Mouse (Mus musculus) left cerebral cortex, postnatal 10 days (tissue): Measurements from ENCODE around the gene Siae. TPM values are rescaled to one million over a fixed set of nuclear protein-coding genes. Genes with fewer than 3 reads are reported as not detected.

ENCODE experiments used
- DNase-seq, 2 experiments: peaks; one replicate each; pipeline ENCODE4 v3.0.0; 2021 to 2022; ENCODE audit warnings: low spot score in 2 of 2, mixed read lengths in 1 of 2; ENCODE audit errors: extremely low spot score in 1 of 2
- intact Hi-C: fragments of 180-260 bp; cut with DNase I; formaldehyde crosslinking; loops from one replicate; pipeline ENCODE4 v1.15.1; 2025
- total RNA-seq, 2 experiments: library from RNA; stranded (reverse); gene quantifications; 2 replicates each; pipeline ENCODE4 v1.2.3; 2021

The Siae gene
- total RNA-seq, 2 experiments from 2014 or later, result 13.6 to 16.3 TPM

DNA sequence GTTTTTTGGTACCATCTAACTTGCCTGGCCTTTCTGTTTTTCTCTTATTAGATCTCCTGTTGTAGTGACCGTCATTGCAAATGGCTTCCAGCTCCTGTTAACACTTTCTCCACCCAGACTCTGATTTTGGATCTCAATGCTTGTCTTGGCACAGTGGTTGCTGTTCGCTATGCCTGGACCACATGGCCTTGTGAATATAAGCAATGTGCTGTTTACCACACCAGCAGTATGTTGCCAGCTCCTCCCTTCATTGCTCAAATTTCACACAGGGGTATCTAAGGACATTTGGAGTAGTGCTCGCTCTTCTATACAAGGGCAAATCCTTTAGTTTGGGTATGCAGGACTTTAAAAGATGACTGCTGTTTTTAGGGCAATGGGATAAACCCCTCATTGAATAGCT is 90.7 kb downstream of the Siae start:
- intact Hi-C loops, result no loop called here
- DNase-seq, result no peak

- intact Hi-C loops, result no loop called here
- no peak for DNase-seq
These were observed 95.1 kb downstream of the Siae start for GRCm38 (mm10) chr9:37650639-37651038.

DNA sequence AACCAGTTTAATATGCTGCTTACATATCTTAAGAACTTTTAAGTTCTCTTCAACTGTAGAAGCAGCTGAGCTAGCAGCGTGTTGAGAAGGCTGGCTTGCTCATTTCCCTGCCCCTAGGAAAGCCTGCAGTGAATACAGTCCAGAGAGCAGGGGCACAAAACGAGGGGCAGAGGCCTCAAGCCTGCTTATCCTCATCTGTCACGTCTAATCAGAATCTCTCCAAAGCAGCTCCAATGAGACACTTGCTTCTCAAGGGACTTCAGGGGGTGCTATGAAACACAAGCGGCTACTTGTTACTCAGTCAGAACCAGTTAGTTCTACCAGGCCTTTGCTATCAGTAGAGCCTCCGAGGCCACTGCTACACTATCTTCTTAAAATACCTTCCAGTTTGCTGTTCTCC is 98.3 kb downstream of the Siae start:
- intact Hi-C loops, result no loop called here

GRCm38 (mm10) chr9:37655961-37656360 is 100.5 kb downstream of the Siae start:
- intact Hi-C loops, result no loop called here
- DNase-seq, result no peak

More for the DNA sequence above, 98.3 kb downstream of the Siae start:
- DNase-seq, result no peak

DNA sequence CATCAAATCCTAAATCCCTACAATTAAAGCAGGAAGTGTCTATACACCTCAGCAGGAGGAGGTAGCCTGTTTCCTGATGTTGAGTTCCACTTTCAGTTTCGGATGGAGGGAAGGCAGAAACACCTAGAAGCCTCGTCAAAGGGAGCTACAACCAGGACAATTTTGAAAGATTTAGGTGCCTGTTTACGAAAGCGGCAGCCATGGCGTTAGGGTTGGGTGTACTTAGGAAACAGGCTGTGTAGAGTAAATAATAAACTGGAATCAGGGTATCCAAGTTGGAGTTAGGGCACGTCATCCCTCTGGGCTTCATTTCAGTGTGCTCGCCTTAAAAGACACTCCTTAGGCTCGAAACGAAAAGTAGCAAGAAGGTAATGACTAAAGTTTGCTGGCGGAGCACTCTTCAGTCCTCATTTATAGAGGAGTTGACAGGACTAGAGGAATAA is 101.0 kb downstream of the Siae start:
- intact Hi-C loops, result no loop called here
- DNase-seq, result no peak

DNA sequence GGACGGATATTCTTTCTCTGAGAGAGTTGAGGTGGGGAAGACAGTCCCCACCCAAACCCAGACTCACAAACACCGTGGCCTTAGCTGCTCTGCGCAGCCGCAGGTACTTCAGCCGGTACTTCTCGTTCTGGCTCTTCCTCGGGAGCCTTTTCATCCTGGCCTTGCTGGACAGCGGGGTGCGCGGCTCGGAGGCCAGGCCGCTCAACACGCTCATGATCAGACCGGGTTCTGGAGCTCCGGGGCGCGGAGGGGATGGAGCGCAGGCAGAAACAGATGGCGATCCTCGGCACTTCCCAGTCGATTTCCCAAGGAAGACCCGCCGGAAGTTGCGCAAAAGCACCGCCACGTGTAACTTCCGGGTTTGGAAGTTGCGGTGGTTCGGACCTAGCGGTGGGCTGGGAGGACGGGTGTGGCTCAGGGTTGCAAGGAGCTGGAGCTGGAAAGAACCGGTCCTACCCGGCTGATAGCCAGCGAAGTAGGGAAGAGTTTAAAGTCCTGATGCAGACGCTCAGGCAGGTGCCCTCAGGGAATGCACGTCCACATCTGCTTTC is 101.5 kb downstream of the Siae start, which contains the start of gene Tbrg1:
Gene Tbrg1, minus strand, starts transcription at position 382 of the 551 bp plus-strand sequence.
- intact Hi-C loops, result no loop called here

DNA sequence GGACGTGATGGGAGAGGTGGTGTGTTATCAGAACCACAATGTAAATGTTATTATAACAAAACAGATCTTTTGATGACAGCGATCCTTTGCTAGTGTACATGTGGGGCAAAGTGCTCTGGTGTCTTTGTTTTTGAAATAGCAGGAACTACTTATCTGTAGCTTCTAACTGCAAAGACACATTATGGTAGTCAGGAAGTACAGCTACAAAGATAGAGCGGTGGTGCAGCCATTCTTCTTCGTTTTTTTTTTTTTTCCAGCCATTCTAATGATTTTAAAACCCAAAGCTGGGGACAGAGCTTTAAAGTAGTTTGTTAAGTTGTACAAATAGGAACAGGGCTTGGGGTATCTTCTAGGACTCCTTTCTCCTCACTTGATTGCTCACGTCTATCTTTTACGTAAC is 103.9 kb downstream of the Siae start:
- intact Hi-C loops, result no loop called here
- DNase-seq, result no peak

More for the DNA sequence above, 101.5 kb downstream of the Siae start, which contains the start of gene Tbrg1:
- peak; percentile 65 to 87 for DNase-seq

- intact Hi-C loops, result no loop called here
- DNase-seq, result no peak
These were observed 107.7 kb downstream of the Siae start for GRCm38 (mm10) chr9:37663210-37663609.

- intact Hi-C loops, result no loop called here
- DNase-seq, result no peak
These were observed 109.1 kb downstream of the Siae start for GRCm38 (mm10) chr9:37664604-37665003.

DNA sequence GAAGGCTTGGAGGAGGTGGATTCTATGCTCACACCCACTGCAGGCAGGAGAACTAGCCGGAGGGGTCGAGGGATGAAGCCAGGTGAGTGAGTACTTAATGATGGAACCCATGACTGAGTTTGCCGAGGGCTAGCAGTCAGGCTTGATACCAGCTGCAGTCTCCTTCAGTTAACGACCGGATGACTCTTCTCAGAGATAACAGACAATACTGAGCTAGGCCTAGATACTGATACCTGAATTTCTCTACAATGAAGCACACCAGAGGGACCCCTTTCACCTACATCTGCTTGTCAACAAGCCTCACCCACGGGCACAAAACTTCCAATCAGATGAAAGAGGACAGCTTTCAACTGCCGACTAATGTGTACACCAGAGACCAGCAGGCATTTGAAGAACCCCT is 110.5 kb downstream of the Siae start:
- DNase-seq, result no peak
- intact Hi-C loops, result no loop called here

DNA sequence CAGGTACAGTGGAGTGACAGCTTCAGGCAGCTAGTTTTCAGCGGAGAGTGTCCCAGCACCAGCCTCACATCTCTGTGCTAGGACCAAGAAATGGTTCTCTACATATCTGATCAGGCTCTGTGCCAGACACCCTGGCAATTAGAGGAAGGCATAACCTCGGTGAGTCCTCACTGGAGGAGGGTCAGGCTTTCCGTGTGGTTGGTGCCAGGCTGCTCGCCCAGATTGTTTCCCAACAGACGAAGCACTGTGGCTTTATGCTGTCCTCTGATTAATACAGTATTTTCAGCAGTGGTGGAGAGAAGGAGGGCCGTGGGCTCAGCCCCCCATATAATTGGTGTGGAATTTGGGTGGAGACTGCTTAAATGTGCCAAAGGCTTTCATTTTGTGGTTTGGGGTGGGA is 113.6 kb downstream of the Siae start, which contains the start of gene Panx3:
Gene Panx3, minus strand, starts transcription at position 121 of the 400 bp plus-strand sequence.
- DNase-seq, result no peak
- intact Hi-C loops, result no loop called here

DNA sequence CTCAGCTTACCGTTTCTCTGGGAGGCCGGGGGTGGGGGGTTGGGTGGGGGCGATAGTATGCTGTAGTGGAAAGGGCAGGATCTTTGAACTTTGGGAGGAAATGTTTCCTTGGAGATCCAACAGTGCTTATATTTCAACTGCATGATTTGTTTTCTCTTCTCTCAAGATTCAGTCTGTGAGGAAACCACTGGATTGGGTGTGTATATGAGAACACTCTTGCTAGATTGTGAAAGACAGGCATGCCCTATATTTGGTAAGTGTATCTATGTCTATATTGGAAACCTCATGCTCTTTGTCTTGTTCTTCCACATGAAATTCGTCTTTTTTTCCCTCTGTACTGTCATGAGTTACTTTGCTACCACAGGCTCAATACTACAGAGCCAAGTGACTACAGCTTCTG is 114.2 kb downstream of the Siae start:
- no peak for DNase-seq
- intact Hi-C loops, result no loop called here

DNA sequence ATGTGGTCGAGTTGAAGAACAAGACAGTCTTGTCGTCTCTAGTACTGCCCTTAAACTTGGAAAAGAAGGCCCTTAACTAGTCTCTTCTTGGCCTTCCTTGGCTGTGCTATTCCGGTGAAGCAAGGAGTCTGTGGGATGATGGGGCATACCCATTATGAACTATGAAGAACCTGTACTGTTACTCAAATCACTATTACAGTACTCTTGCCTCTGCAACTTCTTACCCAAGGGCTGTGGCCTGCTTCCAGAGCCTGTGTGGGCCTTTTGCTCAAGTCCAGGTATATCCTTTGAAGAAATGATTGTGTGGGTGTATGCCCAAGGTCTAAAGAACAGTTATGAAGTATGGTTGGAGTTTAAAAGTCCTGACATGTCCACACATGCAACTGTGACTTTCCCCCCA is 114.8 kb downstream of the Siae start:
- intact Hi-C loops, result no loop called here

DNA sequence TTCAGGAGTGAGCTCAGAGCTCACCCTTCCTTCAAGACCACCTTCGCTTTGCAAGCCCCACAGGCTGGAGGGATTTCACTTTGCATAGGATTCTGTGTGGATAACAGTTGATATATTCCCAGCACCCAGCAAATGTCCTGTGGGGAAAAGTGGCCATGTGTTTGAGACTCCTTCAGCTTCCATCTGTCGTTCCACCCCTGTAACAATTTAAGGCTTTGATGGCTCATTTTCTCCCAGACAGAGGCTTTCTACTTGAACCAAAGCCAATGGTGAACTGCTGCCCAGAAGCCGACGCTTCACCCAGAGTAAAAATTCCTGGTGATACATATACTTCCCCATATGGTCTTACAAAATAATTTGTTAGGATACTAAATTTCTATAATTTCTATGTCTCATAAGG is 119.8 kb downstream of the Siae start:
- intact Hi-C loops, result no loop called here
- DNase-seq, result no peak

More for the DNA sequence above, 114.8 kb downstream of the Siae start:
- DNase-seq, result no peak

- intact Hi-C loops, result no loop called here
- no peak for DNase-seq
These were observed 125.6 kb downstream of the Siae start for GRCm38 (mm10) chr9:37681123-37681522.

DNA sequence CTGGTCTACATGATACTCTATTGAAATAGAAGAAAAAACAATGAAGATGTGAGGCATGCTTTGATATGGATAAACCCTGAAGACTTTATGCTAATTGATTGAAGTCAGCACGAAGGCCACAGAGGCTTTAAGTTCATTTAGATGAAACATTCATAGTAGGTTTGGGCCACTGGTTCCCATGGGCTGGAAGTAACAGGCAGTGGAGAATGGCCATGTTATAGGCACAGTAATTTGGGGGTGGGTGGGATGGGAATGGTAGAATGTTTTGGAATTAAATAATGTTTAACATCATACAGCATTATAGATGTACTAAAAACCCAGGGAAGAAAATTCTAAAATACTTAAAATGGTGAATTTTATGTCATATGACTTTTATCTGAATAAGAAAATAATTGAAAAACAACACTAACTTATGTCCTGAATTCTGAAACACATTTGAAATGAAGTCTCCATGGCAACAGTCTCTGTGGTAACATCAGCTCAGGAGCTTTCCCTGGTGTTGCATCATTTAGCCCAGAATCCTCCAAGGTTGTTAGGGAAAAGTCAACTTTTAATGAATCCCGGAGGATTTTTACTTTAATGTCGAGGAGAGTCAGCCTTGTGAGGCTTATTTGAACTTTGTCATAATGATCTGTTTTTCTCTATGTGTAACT is 131.9 kb downstream of the Siae start:
- peak in 1 of 2 experiments; percentile 45 for DNase-seq
- intact Hi-C loops, result no loop called here

- DNase-seq, result no peak
- intact Hi-C loops, result no loop called here
These were observed 132.4 kb downstream of the Siae start for GRCm38 (mm10) chr9:37687941-37688303.

GRCm38 (mm10) chr9:37689970-37690686 is 134.6 kb downstream of the Siae start:
- intact Hi-C loops, result loop anchor here (2.0 kb wide), 1 partner anchor 243 kb away; no protein-coding TSS in a partner anchor
- DNase-seq, result no peak
